Mouse (Mus musculus) neural tube, embryonic 14.5 days (tissue): ENCODE results near the gene Asl. TPM values are rescaled to one million over a fixed set of nuclear protein-coding genes. Genes with fewer than 3 reads are reported as not detected.

Experiments used
- ATAC-seq: fragments of 200-750 bp; cut with Nextera tagmentation; 2 replicates; pipeline ENCODE4 v1.8.0; 2017; ENCODE audit warnings: low read depth, mild to moderate bottlenecking, moderate TSS enrichment, moderate library complexity
- H3K27ac ChIP-seq: fragments of 300-500 bp; sonication (generic); 2 replicates; pipeline ENCODE4 v1.5.1; 2014; ENCODE audit warnings: low read depth, mild to moderate bottlenecking, control low read depth, low read length, moderate library complexity, mixed read lengths
- H3K27me3 ChIP-seq: fragments of 300-500 bp; sonication (generic); 2 replicates; pipeline ENCODE4 v1.6.1; 2014; ENCODE audit warnings: low read length; ENCODE audit not compliant: control insufficient read depth, insufficient read depth
- H3K36me3 ChIP-seq: fragments of 300-500 bp; sonication (generic); 2 replicates; pipeline ENCODE4 v1.6.1; 2014; ENCODE audit warnings: low read length, mixed read lengths; ENCODE audit not compliant: control insufficient read depth, insufficient read depth
- H3K4me1 ChIP-seq: fragments of 300-500 bp; sonication (generic); 2 replicates; pipeline ENCODE4 v1.6.1; 2014; ENCODE audit warnings: low read length; ENCODE audit not compliant: control insufficient read depth, insufficient read depth
- H3K4me2 ChIP-seq: fragments of 300-500 bp; sonication (generic); 2 replicates; pipeline ENCODE4 v1.6.1; 2014; ENCODE audit warnings: mild to moderate bottlenecking, low read depth, low read length, control low read depth
- H3K4me3 ChIP-seq: fragments of 300-500 bp; sonication (generic); 2 replicates; pipeline ENCODE4 v1.5.1; 2014; ENCODE audit warnings: low read depth, low read length, control low read depth, mixed read lengths
- H3K9ac ChIP-seq: fragments of 300-500 bp; sonication (generic); replicated peaks from 2 replicates; pipeline ENCODE4 v1.6.1; 2014; ENCODE audit warnings: low read depth, mild to moderate bottlenecking, control low read depth, low read length, mixed read lengths
- H3K9me3 ChIP-seq: fragments of 300-500 bp; sonication (generic); 2 replicates; pipeline ENCODE4 v1.6.1; 2016; ENCODE audit warnings: low read length; ENCODE audit not compliant: control insufficient read depth
- WGBS: fragments of 180-500 bp; shearing (Covaris S2); extraction: QIAGEN DNeasy Blood & Tissue Kit; methylation state at CpG from one replicate; pipeline ENCODE4 v1.1.7; 2014; 5-methylcytosine and 5-hydroxymethylcytosine counted together
- polyA plus RNA-seq: library from polyadenylated mRNA; unstranded; fragments of >200 nt; fragmentation: Nextera tagmentation; extraction: Ambion mirVana; gene quantifications from 2 replicates; pipeline ENCODE4 v1.2.1, GENCODE M21; 2014

Gene Asl
- polyA plus RNA-seq, 1 experiment from 2014 or later, result 44.6 TPM

- H3K4me2 ChIP-seq, result peak overlapping the region; percentile 67
- H3K9me3 ChIP-seq, result no peaks in the 10 kb centered on the region
- H3K36me3 ChIP-seq, result no peaks in the 10 kb centered on the region
- no peaks in the 10 kb centered on the region for H3K4me1 ChIP-seq
- peak overlapping the region; percentile 49; the same call in 1 of the 2 replicates for H3K4me3 ChIP-seq
- 84% methylated on average over 5 of the region's 5 CpGs for WGBS
- H3K9ac ChIP-seq, result no peak overlapping the region
- no peak overlapping the region for H3K27ac ChIP-seq
- no peaks in the 10 kb centered on the region for H3K27me3 ChIP-seq
- ATAC-seq, result no peak
Measured at GRCm38 (mm10) chr5:130001356-130001987, 27.6 kb downstream of the Asl start.

GRCm38 (mm10) chr5:130000735-130001134, 28.3 kb downstream of the Asl start:
- Histone ChIP-seq H3K4me3 (no peak overlapping the region), H3K4me2 (no peak overlapping the region), H3K36me3 (no peaks in the 10 kb centered on the region), H3K4me1 (no peaks in the 10 kb centered on the region), H3K9me3 (no peaks in the 10 kb centered on the region), H3K27ac (no peak overlapping the region), H3K27me3 (no peaks in the 10 kb centered on the region), H3K9ac (no peak overlapping the region)
- WGBS, result 91% methylated on average over 12 of the region's 12 CpGs
- ATAC-seq, result no peak

- Histone ChIP-seq H3K4me1 (no peaks in the 10 kb centered on the region), H3K4me3 (no peak overlapping the region), H3K27ac (no peak overlapping the region), H3K36me3 (no peaks in the 10 kb centered on the region), H3K9me3 (no peaks in the 10 kb centered on the region), H3K27me3 (no peaks in the 10 kb centered on the region), H3K4me2 (no peak overlapping the region), H3K9ac (no peak overlapping the region)
- 45% methylated on average over 4 of the region's 4 CpGs for WGBS
- ATAC-seq, result no peak
Measured at GRCm38 (mm10) chr5:129999097-129999496, 29.9 kb downstream of the Asl start.

- no peak for ATAC-seq
- Histone ChIP-seq H3K36me3 (no peaks in the 10 kb centered on the region), H3K4me1 (no peaks in the 10 kb centered on the region), H3K9ac (no peak overlapping the region), H3K27me3 (no peaks in the 10 kb centered on the region), H3K4me3 (no peak overlapping the region), H3K27ac (no peak overlapping the region), H3K4me2 (no peak overlapping the region), H3K9me3 (no peaks in the 10 kb centered on the region)
- 73% methylated on average over 19 of the region's 19 CpGs for WGBS
Measured at GRCm38 (mm10) chr5:129997700-129998099, 31.3 kb downstream of the Asl start.

GRCm38 (mm10) chr5:129994989-129995388, 34.1 kb downstream of the Asl start:
- H3K27me3 ChIP-seq, result no peaks in the 10 kb centered on the region
- no peak overlapping the region for H3K27ac ChIP-seq
- no peak overlapping the region for H3K4me2 ChIP-seq
- no peak overlapping the region for H3K4me3 ChIP-seq
- no peak for ATAC-seq
- H3K4me1 ChIP-seq, result no peaks in the 10 kb centered on the region
- 94% methylated on average over 7 of the region's 7 CpGs for WGBS
- H3K9ac ChIP-seq, result no peak overlapping the region
- no peaks in the 10 kb centered on the region for H3K36me3 ChIP-seq
- no peaks in the 10 kb centered on the region for H3K9me3 ChIP-seq

GRCm38 (mm10) chr5:129993374-129993773, 35.7 kb downstream of the Asl start:
- no peak overlapping the region for H3K4me2 ChIP-seq
- no peak for ATAC-seq
- no peaks in the 10 kb centered on the region for H3K4me1 ChIP-seq
- no peaks in the 10 kb centered on the region for H3K9me3 ChIP-seq
- no peaks in the 10 kb centered on the region for H3K36me3 ChIP-seq
- no peaks in the 10 kb centered on the region for H3K27me3 ChIP-seq
- no peak overlapping the region for H3K9ac ChIP-seq
- H3K4me3 ChIP-seq, result no peak overlapping the region
- WGBS, result 94% methylated on average over 14 of the region's 14 CpGs
- no peak overlapping the region for H3K27ac ChIP-seq

GRCm38 (mm10) chr5:129991898-129992297, 37.1 kb downstream of the Asl start:
- H3K4me1 ChIP-seq, result no peaks in the 10 kb centered on the region
- no peak overlapping the region for H3K9ac ChIP-seq
- H3K27ac ChIP-seq, result no peak overlapping the region
- H3K36me3 ChIP-seq, result no peaks in the 10 kb centered on the region
- H3K9me3 ChIP-seq, result no peaks in the 10 kb centered on the region
- WGBS, result 98% methylated on average over 5 of the region's 5 CpGs
- H3K4me3 ChIP-seq, result no peak overlapping the region
- H3K4me2 ChIP-seq, result no peak overlapping the region
- no peak for ATAC-seq
- no peaks in the 10 kb centered on the region for H3K27me3 ChIP-seq

- no peaks in the 10 kb centered on the region for H3K27me3 ChIP-seq
- ATAC-seq, result no peak
- no peak overlapping the region for H3K9ac ChIP-seq
- H3K36me3 ChIP-seq, result no peaks in the 10 kb centered on the region
- no peaks in the 10 kb centered on the region for H3K9me3 ChIP-seq
- no peak overlapping the region for H3K4me2 ChIP-seq
- no peak overlapping the region for H3K4me3 ChIP-seq
- no peak overlapping the region for H3K27ac ChIP-seq
- H3K4me1 ChIP-seq, result no peaks in the 10 kb centered on the region
- 80% methylated on average over 13 of the region's 13 CpGs for WGBS
Measured at GRCm38 (mm10) chr5:129989376-129989775, 39.7 kb downstream of the Asl start.

GRCm38 (mm10) chr5:129980216-129980615, 48.8 kb downstream of the Asl start:
- Histone ChIP-seq H3K27ac (no peak overlapping the region), H3K36me3 (0 out of 2 replicates have a peak, but pooled peaks cover 7% of the 10 kb centered on the region), H3K9ac (no peak overlapping the region), H3K9me3 (no peaks in the 10 kb centered on the region), H3K27me3 (no peaks in the 10 kb centered on the region), H3K4me2 (no peak overlapping the region), H3K4me1 (no peaks in the 10 kb centered on the region), H3K4me3 (no peak overlapping the region)
- 91% methylated on average over 3 of the region's 3 CpGs for WGBS
- ATAC-seq, result no peak
